Mouse (Mus musculus): ENCODE data around the gene Nucb1.

DNA sequence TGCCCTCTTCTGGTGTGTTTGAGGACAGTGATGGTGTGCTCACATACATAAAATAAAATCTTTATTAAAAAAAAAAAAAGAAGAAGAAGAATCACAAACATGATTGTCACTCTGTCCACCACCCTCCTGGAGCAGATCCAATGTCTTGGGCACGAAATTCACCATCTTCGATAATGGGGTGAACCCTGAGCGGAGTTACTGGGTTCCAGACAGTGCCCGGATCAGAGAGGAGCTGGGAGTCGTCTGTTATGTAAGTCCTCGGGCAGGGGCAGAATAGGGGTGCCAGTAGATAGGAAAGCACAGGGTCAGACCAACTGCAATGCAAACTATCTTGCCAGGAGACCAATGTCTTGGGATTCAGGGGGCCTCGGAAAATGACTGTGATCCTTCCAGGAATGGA lies 10.4 kb upstream of the Nucb1 start:
- TF ChIP-seq CTCF (IDR thresholded peaks at IDR 0.05; ENCODE audit: low read depth) (no peak), EP300 (optimal IDR thresholded peaks at IDR 0.05) (no peak)

Data from stomach, postnatal 0 days (tissue).